In the genomic region with DNA sequence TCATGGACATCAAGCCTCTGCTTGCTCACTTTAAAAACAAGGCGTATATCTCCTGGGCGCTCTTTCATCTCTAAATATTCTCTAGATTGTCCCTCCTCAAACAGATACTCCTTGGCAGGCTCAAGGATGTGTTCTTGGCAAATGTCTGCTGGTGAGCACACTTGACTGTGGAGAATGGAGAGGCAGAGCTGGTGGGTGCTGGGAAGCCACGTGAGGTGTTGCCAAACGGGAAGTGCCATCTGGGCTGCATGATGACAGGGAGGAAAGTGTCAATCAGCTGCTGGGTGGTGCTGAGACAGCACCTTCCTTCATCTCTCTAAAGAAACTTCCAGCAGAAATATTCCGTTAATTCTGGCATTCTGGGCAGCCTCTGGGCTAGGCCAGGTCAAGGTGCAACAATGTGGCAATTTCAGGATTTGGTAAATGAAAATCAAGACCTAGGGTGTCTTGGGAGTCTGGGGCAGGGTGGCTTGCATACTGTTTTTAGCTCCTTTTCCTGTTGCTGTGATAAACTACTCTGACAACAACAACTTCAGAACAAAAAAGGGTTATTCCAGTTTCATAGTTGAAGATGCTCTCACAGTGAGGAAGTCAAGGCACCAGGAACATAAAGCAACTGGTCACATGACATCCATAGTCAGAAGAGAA, we compare ENCODE assay signal across 8 mouse cellular contexts.
DNase-seq lines count a peak whose midpoint lies in the region; ATAC-seq lines count a peak whose summit lies in the region.

No protein-coding gene starts in this region.

- intact Hi-C loops in heart, postnatal 14 days (cut with DNase I) = no loop called here

- peak overlapping the region; percentile 7 for H3K4me3 ChIP-seq in megakaryocyte, embryonic 14.5 days (replicated peaks)
- no peak overlapping the region for H3K4me3 ChIP-seq in hindbrain, embryonic 16.5 days (ENCODE audit: low read length)
- no peak overlapping the region for H3K4me3 ChIP-seq in hindbrain, embryonic 11.5 days (ENCODE audit: low read depth, low read length)
- H3K4me3 ChIP-seq in hindbrain, embryonic 13.5 days = no peak overlapping the region

- H3K4me1 ChIP-seq in megakaryocyte, embryonic 14.5 days = peaks cover 55% of the 10 kb centered on the region
- no peaks in the 10 kb centered on the region for H3K4me1 ChIP-seq in hindbrain, embryonic 16.5 days (ENCODE audit: control insufficient read depth, insufficient read depth, low read depth, low read length)
- no peaks in the 10 kb centered on the region for H3K4me1 ChIP-seq in hindbrain, embryonic 11.5 days (replicated peaks; ENCODE audit: control insufficient read depth, insufficient read depth, low read length)
- no peaks in the 10 kb centered on the region for H3K4me1 ChIP-seq in hindbrain, embryonic 13.5 days (replicated peaks)

- WGBS in hindbrain, embryonic 16.5 days = 72% methylated on average over 5 of the region's 5 CpGs
- 76% methylated on average over 5 of the region's 5 CpGs for WGBS in hindbrain, embryonic 11.5 days
- 81% methylated on average over 5 of the region's 5 CpGs for WGBS in hindbrain, embryonic 13.5 days

- H3K27me3 ChIP-seq in megakaryocyte, embryonic 14.5 days (replicated peaks) = peaks cover 84% of the 10 kb centered on the region
- peaks cover 4% of the 10 kb centered on the region; the same call in 1 of the 2 replicates for H3K27me3 ChIP-seq in hindbrain, embryonic 16.5 days (replicated peaks; ENCODE audit: control insufficient read depth, insufficient read depth, low read length)
- no peaks in the 10 kb centered on the region for H3K27me3 ChIP-seq in hindbrain, embryonic 11.5 days (ENCODE audit: control insufficient read depth, insufficient read depth, low read length)
- H3K27me3 ChIP-seq in hindbrain, embryonic 13.5 days = peaks cover 8% of the 10 kb centered on the region

- H3K9ac ChIP-seq in hindbrain, embryonic 16.5 days (ENCODE audit: low read depth, low read length) = no peak overlapping the region
- no peak overlapping the region for H3K9ac ChIP-seq in hindbrain, embryonic 11.5 days (ENCODE audit: low read depth, low read length)
- no peak overlapping the region for H3K9ac ChIP-seq in hindbrain, embryonic 13.5 days

- ATAC-seq in hindbrain, embryonic 16.5 days = no peak
- no peak for ATAC-seq in hindbrain, embryonic 11.5 days (ENCODE audit: low FRiP score)
- ATAC-seq in hindbrain, embryonic 13.5 days (ENCODE audit: low FRiP score) = no peak

- peaks cover 5% of the 10 kb centered on the region; the same call in 1 of the 2 replicates for H3K9me3 ChIP-seq in megakaryocyte, embryonic 14.5 days
- no peaks in the 10 kb centered on the region for H3K9me3 ChIP-seq in hindbrain, embryonic 16.5 days (ENCODE audit: control insufficient read depth, low read length)
- no peaks in the 10 kb centered on the region for H3K9me3 ChIP-seq in hindbrain, embryonic 11.5 days (ENCODE audit: control insufficient read depth, low read length)
- no peaks in the 10 kb centered on the region for H3K9me3 ChIP-seq in hindbrain, embryonic 13.5 days

- no peaks in the 10 kb centered on the region for H3K36me3 ChIP-seq in megakaryocyte, embryonic 14.5 days (replicated peaks; ENCODE audit: low read length)
- no peaks in the 10 kb centered on the region for H3K36me3 ChIP-seq in hindbrain, embryonic 16.5 days (ENCODE audit: control insufficient read depth, insufficient read depth, low read length)
- H3K36me3 ChIP-seq in hindbrain, embryonic 11.5 days (ENCODE audit: control insufficient read depth, insufficient read depth, low read length) = no peaks in the 10 kb centered on the region
- H3K36me3 ChIP-seq in hindbrain, embryonic 13.5 days = no peaks in the 10 kb centered on the region

- H3K4me2 ChIP-seq in hindbrain, embryonic 16.5 days (ENCODE audit: low read length) = no peak overlapping the region
- H3K4me2 ChIP-seq in hindbrain, embryonic 11.5 days (replicated peaks; ENCODE audit: low read depth, low read length) = no peak overlapping the region
- no peak overlapping the region for H3K4me2 ChIP-seq in hindbrain, embryonic 13.5 days

- no peak overlapping the region for H3K27ac ChIP-seq in hindbrain, embryonic 16.5 days (ENCODE audit: low read depth, low read length)
- no peak overlapping the region for H3K27ac ChIP-seq in hindbrain, embryonic 11.5 days (ENCODE audit: low read depth, low read length)
- H3K27ac ChIP-seq in hindbrain, embryonic 13.5 days = no peak overlapping the region

- DNase-seq in adrenal gland, postnatal 25 days = peak; percentile 9
- DNase-seq in adrenal gland, postnatal 4 days (ENCODE audit: low spot score in 2 of 2) = no peak
- peak; percentile 72 for DNase-seq in 416B (ENCODE audit: low read depth)
- peak; percentile 15 to 23 for DNase-seq in heart, postnatal 14 days
- DNase-seq in hindbrain, embryonic 11.5 days (ENCODE audit: low spot score) = no peak

Comparison
In these comparisons a context has a peak if more than half of its experiments do, and no peak if none do; other contexts are left out.
1. DNase-seq: peak in adrenal gland, postnatal 25 days (single experiment), 416B (single experiment) and heart, postnatal 14 days (2 of 2); none in adrenal gland, postnatal 4 days (0 of 2) and hindbrain, embryonic 11.5 days (single experiment).